Mouse (Mus musculus) c-Kit-negative CD71-positive TER-119-positive erythroid progenitor cells, embryonic 14.5 days (primary cell): ENCODE measurements around the gene Dgkz.

Experiments used
- DNase-seq: peaks from one replicate; pipeline ENCODE4 v3.0.0-alpha.2; 2013; ENCODE audit warnings: low read depth, low spot score

Dgkz gene

DNA sequence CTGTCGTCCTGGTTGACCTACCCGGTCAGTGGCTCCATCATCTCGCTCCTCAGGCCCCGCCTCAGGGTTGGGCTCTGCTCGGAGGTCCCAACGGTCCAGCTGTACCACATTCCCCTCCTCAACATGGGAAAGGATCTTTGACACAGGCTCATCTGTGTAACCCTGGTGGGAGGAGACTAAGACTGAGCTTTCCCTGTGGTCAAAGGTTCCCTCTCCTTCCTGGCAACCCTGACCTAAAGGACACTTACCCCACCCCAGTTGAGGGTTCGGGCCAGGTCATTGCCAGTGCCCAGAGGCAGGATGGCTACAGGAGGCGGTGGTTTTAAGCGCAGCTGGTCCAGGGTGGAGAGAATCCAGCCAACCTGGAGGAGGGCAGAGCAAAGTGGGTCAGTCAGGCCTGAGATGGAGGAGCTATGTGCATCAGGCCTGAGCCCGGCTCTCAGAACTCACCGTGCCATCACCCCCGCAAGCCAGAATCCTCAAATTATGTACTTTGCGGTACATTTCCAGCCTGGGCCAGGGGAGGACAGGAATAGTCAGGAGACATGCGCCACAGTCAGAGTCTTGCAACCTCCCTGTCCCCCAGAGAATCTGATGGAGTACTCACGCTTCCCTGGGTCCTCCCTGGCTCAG lies 36.2 kb downstream of the Dgkz start:
- DNase-seq: no peak

DNA sequence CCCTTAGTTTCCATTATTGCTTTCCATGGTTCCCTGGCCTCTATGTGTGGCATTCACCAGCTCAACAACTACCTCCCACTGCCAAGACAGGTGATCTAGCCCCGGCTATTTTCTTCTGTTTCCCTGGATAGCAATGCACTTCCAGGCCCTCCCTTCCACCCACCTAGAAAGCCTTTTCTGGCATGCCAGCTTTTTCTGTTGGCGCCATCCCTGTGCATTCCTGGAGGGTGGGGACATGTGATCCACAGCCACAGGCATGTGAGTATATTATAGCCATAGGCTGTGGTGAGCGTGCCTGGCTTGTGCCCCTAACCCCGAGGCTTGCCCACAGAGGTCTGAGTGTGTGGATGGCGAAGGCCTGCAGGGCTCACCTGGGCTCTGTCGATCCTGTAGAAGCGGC lies 39.5 kb downstream of the Dgkz start:
- no peak for DNase-seq

DNA sequence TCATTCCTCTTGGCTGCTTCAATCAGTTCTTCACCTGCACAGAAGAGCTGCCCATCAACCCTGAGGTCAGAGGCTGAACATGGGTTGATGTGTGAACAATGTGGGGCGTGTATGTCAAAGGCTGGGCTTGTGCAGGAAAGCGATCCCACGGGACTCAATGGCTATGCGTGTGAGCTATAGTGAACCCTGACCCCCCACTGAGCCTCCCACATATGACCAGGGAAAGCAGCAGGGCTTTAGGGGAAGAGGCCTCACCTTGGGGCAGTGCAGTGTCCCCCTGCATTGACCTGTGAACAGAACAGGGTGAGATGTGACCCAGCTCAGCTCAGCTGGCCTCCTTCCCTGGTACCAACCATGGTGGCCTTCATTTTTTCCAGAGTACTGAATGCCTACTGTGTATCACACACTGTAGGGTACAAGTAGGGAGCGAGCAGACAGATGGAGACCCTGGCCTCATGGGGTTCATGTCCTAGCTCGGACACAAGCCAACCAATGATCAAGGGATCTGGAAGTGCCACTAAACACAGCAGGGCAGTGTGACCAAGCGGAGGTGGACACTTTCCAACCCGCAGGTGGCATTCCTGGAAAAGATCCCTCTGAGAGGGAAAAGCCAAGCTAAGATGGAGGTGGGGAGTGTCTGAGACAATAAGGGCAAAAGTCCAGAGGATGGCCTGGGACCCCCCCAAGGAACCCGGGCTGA lies 40.7 kb downstream of the Dgkz start:
- DNase-seq: no peak

DNA sequence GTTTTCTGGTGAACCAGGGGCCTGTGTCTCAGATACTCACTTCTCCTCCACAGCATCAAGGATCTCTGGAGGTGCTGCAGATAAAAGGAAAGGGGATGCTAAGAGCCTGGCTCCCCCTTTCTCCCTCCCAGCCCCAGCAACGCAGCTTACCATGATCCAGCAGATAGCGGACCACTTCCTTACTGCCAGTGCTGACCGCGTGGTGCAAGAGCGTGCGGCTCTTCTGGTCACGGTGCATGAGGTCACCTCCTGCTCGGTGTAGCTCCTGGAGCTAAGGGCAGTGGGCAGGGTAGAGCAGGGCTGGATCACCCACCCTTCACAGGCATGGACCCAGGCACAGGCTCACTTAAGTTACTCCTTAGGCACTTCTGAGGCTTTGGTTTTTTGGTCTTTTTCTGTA lies 41.6 kb downstream of the Dgkz start:
- DNase-seq: no peak

DNA sequence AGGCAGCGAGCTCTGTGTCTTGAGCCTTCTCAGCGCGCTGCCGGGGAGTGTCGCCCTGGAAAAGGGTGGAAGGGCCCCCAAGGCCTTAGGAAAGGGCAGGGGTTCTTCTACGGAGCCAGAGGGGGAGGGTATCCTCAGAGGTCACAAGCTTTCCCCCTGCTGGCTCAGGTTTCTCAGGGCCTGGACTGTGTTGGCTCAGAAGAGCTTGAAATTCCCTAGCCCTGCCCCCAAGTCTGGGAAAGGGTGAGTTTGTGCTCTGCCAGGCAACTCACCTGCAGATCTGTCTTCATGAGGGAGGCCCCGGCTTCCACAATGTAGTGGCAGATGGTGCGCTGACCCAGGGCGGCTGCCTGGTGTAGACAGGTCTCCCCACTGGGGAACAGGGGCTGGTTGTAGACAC lies 42.2 kb downstream of the Dgkz start:
- no peak for DNase-seq

DNA sequence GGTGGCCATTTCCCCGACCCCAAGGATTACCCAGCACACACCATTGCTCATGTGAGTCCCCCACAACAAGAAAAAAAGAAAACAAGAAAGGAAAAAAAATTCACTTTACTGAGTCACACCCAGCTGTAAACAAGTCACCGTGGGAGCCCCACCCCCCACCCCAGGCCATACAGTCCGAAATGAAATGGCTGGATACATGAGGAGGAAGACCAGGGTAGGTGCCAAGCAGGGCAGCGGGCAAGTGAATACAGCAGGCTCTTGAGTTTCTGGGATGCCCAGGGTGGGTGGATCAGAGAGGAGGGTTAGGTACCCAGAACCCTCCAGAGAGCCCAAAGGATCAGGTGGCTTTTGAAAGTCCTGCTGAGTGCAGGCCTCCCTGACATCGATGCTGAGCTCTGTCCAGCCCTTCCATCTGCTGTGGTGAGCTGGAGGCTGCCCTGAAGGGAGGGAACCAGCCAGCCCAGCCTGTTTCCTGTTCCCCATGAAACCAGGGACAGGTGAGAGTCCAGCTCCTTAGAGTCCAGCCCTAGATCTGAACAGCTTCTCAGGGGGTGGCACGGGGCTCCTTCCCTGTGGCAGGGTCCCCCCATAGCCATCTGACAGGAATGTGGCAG lies 42.8 kb downstream of the Dgkz start:
- DNase-seq: no peak

DNA sequence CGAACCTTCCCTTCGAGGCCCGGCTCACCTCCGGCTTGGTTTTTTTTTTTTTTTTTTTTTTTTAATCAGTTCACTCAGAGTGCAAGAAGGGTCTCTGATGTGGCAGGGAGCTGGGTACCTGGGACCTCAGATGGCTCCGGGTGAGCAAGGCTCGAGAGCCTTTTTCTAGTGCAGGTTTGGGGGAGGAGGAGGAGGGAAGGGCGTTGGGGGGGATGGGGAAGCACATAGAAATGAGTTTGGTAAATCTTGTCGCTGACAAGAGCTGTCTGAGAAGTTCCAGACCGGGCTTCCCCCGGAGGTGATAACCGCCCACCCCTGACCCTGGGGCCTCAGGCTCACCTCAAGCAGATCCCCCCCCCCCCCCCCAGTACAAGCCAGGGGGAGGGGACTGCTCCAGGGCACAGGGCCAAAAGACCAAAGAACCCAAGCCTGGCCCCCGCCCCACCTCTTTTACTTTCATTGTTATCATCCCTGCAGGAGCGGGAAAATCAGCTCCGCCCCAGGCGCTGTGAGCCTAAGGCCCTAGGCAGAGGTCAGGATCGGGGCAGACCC lies 43.4 kb downstream of the Dgkz start, which contains the start of gene Mdk:
TSS of gene Mdk (minus strand) at position 138 of the 552 bp plus-strand sequence.
- DNase-seq: no peak

DNA sequence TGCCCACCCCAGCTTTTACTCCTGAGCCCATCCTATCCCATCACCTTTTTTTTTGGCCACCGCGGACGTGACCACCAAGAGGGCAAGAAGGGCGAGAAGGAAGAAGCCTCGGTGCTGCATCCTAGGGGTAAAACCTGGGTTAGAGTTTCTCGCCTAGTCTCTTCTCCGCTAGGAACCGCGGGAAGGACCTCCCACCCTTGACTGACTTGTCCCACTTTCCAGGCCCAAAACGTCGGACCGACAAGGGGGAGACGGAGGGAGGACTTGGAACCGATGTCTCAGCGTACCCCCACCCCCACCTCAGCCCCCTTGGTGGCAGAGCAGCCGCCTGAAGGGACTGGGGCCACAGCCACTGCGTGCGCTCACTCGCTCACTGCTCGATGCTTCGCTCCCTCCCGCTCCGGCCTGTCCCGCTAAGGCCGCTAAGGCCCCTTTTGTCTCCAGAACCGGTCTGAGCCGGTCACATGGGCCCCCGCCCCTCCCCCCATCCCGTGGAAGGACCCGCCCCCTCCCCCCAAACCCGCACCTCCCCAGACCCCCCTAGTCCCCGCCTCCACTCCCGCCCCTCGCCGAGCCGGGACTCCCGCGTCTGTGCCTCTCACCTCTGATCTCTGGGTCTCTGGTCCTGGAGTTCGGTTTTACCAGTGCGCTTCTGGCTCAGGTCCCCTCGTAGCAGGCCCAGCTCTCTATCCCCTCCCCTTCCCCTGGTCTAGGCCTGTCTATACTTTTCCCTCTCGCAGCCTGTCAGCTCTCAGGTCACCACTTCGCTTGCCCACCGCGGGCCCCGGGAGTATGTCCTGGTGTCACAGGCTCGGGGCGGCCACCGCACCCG lies 44.1 kb downstream of the Dgkz start:
- DNase-seq: no peak

DNA sequence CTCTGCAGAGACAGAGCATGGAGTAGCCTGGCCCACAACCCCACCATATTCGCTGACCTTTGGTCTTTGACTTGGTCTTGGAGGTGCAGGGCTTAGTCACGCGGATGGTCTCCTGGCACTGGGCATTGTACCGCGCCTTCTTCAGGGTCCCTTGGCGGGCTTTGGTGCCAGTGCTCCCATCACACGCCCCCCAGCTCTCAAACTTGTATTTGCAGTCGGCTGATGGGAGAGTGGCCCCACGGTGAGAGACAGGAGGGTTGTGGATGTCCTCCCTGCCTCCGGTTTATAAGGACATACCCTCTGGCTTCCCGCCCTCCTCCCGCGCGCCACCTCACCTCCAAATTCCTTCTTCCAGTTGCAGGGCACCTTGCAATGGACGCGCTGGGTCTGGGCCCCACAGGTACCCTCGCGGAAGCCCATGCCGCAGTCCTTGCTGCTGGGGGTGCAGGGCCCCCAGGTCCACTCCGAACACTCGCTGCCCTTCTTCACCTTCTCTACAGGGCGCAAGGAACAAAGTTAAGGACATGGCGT lies 44.8 kb downstream of the Dgkz start:
- no peak for DNase-seq

DNA sequence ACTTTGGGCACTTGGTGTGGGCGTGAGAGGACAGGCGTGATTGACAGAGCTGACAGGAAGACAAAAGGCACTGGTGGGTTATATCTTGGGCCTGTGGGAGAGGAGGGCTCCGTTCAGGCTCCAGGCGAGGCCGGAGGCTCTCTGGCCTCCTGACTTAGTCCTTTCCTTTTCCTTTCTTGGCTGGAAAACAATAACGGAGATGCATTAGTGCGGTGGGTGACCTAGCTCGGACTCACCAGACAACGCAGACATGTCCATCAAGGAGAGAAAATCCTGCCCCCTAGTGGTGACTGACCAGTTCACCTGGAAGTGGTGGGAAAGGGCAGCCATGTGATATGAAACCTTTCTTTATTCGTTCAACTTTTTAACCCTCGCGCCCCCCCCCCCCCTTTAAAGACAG lies 45.7 kb downstream of the Dgkz start:
- peak; percentile 43 for DNase-seq

DNA sequence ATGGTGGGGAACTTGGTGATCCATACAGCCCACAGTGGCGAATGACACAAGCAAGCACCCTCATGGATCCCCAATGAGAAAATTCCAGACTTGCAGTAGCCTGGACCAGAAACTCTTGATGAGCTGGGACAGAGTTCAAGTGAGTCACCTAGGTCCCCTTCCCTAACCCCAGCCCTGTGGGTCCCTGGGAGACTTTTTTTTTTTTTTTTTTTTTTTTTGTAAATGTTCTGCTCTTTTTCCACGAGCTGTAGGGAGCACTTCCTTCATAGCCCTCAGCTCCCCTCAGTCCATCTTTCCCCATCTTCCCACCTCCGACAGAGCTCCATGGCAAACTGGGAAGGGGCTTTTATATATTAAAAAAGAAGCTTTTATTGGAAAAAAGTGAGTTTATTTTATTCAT lies 46.2 kb downstream of the Dgkz start:
- DNase-seq: no peak

DNA sequence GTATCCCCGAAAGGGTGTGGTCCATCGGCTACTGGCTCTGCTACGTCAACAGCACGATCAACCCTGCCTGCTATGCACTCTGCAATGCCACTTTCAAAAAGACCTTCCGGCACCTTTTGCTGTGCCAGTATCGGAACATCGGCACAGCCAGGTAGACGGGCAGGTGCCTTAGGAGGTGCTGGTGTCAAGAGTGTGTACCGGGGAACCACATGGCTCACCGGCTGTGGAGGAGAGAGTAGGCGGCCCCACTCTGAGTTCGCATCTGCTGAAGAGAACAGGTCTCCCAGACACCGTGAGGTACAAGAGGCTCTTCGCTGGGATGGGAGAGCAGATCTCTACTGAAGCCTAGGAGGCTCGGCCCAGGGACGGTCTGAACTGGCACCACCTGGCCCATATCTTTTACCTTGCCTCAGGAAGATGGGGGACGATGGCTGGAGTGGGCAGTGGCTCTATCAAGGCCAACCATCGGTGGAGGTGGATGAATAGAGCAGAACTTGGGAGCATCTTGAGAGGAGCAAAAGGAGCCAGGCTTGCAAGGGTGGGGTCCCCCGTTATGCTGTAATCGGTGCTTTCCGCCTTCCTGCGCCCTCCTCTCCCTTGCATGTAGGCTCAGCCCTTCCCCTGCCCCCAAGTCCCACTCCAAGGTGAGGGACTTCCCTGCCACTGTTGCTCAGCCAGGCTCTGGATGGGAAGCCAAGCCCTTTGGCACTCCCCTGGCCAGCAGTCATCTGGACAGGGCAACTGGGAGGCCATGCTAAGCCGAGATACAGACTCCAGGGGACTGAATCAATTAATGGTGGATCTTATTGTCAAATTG lies 46.9 kb downstream of the Dgkz start:
- DNase-seq: no peak

DNA sequence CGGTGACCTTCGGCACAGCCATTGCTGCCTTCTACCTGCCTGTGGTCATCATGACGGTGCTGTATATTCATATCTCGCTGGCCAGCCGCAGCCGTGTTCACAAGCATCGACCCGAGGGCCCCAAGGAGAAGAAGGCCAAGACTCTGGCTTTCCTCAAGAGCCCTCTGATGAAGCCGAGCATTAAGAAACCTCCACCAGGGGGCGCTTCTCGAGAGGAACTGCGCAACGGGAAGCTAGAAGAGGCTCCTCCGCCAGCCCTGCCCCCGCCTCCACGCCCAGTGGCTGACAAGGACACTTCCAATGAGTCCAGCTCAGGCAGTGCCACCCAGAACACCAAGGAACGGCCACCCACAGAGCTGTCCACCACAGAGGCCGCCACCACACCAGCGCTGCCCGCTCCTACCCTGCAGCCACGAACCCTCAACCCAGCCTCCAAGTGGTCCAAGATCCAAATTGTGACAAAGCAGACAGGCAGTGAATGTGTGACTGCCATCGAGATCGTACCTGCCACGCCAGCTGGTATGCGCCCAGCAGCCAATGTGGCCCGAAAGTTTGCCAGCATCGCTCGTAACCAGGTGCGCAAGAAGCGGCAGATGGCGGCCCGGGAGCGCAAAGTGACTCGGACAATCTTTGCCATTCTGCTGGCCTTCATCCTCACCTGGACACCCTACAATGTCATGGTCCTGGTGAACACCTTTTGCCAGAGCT lies 47.7 kb downstream of the Dgkz start:
- peak; percentile 49 for DNase-seq

DNA sequence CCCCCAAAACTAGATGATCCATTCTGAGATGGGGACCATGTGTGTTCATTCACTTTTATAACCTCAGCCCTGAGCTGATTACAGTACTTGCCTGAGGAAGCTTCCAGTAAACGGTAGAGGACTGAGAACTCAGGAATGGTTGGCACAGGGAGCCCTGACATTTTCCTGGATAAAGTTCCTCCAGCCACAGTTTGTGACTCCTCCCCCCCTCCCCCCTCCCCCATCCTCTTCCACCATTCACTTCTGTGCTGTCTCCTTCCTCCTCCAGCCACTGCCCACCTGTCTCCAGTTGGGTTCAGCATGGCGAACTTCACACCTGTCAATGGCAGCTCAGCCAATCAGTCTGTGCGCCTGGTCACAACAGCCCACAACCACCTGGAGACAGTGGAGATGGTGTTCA lies 48.7 kb downstream of the Dgkz start, which contains the start of gene Chrm4:
TSS of gene Chrm4 (plus strand) at position 301 of the 400 bp plus-strand sequence.
- no peak for DNase-seq

DNA sequence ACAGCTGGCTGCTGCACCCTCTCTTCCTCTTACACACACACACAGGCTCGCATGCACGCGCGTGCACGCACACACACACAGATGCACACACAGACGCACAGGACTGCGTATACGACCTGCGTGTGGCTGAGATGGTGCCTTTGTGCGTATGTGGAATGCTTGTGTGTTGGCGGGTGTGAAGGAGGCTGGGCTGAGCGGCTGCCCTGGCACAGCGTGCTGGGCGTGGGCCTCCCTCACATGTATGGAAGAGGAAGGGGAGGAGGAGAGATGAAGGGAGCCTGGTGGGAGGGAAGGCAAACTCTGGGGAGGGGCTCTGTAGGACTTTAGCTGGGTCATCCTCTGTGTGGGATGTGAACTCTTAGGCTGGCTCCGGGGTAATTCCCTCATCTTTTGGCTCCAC lies 50.2 kb downstream of the Dgkz start:
- DNase-seq: no peak

DNA sequence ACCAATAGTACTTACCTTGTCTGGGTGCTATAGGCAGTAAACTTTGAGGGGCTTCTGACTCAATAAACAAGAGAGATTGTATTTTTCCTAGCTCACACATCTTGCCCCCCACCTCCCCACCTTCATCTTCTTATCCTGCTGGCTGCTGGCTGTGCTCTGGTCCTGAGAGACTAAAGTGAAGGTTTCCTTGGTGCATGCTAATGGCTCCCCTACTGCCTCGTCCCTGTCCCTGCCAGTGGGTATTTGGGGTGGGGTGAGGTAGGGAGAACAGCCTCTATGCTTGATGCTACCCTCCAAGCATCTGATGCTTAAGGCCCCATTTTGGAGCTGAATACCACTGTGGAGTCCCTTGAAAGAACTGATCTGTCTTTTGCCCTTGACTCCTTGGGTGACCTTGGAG lies 50.9 kb downstream of the Dgkz start:
- DNase-seq: no peak

DNA sequence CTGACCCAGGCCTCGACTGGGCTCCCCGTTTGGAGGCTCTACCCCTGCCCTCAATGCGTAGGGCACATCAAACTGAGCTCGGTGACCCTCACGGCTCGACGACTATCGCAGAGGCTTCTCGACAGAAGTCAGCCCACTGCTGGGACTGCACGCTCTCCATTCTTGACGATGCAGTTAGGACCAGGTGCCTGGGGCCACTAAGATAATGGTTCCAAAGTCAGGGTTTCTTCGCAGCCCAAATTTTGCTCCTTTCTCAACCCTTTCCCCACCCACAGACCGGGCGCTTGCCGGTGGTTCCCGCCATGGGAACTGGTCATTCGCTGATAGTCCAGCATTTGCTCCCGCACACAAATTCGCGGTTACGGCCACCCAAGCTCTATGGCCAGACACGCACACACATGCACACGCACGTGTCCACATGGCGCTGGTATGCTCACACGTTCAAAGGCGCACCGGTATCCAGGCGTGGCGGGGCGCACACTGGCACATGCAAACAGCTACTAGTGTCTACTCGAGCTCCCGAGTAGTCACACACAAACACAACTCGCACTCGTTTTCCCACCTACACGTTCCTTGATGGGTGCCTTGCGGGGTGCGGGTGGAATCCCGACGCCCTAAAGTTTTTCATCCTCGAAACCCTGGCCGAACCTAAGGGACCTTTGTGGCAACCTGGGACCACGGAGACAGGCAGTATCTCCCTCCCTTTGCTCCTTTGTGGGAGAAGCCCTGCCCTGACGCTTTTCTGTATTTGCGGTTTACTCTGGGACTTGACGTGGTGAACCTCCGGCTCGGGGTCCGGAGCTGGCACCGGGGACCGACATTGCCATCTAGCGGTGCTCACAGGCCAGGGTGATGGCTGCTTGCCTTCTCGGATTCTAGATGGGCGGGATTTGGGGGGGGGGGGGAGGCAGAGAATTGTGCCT lies 52.0 kb downstream of the Dgkz start:
- DNase-seq: no peak

DNA sequence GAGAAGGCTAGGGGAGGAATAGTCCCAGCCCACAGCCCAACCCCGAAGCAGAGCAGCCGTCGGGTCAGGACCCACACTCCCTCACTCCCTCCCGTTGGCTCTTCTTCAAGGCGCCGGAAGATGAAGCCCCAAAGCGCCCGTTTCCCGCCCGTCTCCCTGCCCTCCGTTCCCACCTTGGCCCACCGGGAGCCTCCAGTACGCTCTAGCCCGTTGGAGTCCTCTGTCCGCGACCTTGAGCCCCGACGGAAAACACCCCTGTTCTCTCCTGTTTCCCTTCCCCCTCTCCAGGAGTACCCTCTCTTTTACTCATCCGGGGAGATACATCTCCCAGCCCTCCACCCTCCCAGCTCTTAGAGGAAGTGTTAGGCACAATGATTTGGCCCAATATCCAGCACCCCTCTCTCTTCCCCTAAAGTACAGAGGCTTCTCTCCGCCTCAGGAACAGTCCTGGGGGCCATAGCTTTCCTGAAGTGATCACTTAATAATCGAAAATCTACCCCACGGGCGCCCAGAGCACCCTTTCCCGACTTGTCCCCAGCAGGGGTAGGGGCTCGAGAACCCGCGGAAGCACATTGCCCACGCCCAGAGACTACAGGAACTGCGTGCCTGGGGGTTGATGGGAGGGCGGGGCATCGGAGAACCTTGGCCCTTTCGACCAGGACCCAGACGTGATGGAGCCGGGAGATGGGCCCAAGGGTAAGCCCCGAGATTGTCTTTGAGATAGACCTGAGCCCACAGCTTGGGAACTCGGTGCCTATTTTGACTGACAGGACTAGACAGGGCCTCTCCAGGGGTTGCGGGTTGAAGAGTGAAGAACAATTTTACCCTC lies 52.9 kb downstream of the Dgkz start:
- DNase-seq: no peak
